Mouse (Mus musculus): Measurements from ENCODE around the gene Ppp1r7.
"Not testable (repeated sequence)": the region's sequence is repeated elsewhere in the genome, so short reads cannot be mapped to it uniquely, and the experiment has no call there.

Gene Ppp1r7

DNA sequence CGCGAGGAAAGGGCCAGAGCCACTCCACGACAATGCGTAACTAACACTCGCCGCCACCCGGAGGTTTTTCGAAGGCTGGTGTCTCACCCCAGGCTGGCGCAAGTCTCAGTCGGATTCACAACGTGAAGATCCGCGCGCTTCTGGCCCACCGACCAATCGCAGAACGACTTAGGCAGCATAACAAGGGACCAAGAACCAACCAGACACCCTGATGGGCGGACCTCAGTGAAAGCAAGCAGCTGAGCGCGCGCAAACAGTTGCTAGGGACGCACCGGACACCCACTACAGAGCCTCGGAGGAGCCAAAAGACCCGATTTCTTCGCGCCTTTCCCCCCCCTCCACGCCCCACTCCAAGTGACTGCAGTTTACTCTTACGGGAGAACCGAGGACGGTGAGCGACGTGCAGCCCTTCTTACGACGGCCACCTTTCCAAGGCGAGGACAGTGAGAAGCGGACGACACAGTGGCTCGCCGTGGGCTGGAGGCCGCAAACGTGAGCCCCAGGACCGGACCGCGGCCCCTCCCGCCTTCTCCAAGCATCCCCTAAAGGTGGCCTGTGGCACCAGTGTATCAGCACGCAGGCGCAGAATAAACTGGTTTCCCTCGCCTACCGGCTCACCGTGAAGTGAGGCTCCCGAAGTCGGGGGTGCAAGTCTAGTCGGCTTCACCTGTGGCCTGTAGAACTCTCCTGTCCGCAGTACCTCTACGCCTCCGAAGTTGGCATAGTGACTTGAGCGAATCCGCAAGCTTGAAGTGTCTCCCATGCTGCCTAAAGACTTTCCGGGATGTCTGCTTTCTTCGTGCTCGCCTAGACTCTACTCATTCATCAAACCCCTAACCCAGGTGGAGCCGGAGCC lies at the start of gene Ppp1r7, which contains the start of gene Pask:
TSS of gene Ppp1r7 (plus strand) at position 207 of the 856 bp plus-strand sequence.
TSS of gene Pask (minus strand) at position 835 of the 856 bp plus-strand sequence.
- DNase-seq = peak; percentile 91

GRCm38 (mm10) chr1:93294491-93294890 lies 48.2 kb upstream of the Ppp1r7 start:
- not testable (repeated sequence) for DNase-seq

DNA sequence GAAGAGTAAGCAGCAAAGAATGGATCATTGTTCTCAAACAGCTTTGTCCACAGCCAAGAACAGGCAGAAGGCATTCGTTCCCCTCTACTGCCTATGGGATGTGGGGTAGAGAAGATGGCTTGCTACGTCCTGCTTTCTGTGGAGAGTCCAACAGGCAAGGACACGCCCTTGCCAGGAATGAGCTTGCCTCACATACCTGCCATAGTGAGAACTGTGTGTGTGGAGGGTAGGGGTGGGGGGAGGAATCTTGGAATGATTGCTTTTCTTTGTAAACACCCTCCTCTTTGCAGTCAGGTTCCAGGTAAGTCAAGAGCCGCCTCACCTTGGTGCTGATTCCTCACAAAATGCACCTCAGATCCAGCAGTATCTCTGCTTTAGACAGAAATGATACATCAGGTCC lies 42.9 kb upstream of the Ppp1r7 start:
- DNase-seq = no peak

- no peak for DNase-seq
Observed at GRCm38 (mm10) chr1:93300578-93300977, 42.1 kb upstream of the Ppp1r7 start.

DNA sequence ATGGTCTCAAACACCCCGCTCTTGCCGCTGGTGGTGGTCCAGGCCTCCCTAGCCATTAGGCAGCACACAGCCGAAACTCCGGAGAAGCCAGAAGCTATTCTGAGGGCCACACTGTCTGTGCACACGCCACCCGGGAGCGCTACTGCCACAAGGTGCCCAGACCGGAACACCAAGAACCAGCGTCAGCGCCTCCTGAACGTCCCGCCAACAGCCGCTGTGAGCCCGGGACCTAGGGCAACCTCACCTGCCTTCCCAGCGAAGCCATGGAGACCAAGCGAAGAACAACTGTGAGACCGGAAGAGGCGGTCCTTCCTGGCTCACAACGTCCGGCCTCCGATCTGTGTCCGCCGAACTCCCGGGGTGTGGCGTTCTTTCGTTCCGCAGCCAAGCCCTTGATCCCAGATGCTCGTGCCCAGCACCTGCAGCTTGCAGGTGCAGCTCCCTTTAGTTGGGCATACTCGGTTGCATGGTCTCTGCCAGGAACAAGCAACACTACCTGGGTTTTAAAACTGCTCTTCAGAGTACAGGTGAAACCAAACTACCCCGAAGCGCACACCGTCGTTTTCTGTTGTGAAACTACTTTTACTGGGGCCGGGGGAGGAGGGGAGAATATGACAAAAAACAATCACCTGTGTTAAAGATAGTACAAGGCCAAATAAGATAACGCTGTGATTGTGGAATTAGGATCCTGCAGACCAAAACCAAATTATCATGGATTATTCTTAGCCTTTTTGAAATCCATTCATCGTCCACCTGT lies 36.9 kb upstream of the Ppp1r7 start, which contains the start of gene Mterf4:
TSS of gene Mterf4 (minus strand) at position 335 of the 757 bp plus-strand sequence.
- DNase-seq = peak; percentile 80

DNA sequence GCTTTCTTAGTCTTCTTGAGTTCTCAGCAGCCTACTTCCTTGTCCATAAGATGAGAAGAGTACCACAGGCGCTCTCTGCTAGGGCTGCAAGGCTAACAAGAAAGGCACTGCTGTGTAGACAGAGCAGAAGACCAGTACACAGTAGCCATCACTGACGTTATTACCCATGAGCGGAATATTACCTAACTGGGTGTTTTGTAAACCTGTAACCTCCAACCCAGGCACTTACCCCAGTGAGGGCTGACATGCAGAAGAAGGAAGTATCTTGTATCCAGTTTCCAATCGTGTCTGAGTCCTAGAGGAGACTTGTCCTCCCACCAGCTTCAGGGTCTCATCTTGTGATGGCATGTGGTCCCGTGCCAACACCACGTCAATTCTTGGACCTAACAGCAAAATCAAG lies 18.7 kb upstream of the Ppp1r7 start:
- no peak for DNase-seq

- no peak for DNase-seq
Observed at GRCm38 (mm10) chr1:93326446-93326845, 16.2 kb upstream of the Ppp1r7 start.

DNA sequence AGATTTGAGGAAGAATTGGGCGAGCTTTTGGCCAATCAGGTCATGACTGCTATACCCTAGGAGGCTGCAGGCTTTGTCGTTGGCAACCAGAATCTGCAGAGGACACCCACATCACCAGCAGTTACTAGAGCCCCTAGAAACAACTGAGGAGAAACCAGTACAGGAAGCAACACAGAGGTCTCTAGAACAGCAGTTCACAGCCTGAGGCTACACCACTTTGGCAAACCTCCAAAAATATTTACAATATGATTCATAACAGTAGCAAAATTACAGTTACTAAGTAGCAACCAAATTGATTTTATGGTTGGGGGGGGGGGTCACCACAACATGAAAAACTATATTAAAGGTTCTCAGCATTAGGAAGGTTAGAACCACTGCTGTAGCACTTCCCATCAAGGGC lies 8.0 kb upstream of the Ppp1r7 start:
- no peak for DNase-seq

- DNase-seq = peak; percentile 92
Observed at GRCm38 (mm10) chr1:93343504-93344047, 922 bp downstream of the Ppp1r7 start.

DNA sequence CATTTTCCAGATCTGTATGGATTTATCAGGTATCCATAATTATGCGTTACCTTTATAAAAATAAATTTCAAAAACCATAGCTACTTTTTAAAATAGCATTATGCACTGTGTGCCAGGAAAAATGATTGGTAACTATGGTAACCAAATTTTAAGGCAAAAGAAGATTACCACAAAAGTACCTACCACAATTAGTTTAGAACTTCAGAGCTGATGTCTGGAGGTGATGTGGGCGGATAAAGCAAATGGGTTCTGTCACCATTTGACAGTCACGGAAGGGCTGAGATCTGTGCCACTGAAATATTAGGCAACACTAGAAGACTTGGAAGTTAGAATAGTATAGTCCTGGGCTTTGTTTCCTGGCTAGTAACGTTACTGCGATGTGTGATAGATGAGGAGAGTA lies 4.5 kb downstream of the Ppp1r7 start:
- DNase-seq = no peak

GRCm38 (mm10) chr1:93349701-93350100 lies 7.0 kb downstream of the Ppp1r7 start:
- no peak for DNase-seq

- DNase-seq = no peak
Observed at GRCm38 (mm10) chr1:93352724-93353123, 10.1 kb downstream of the Ppp1r7 start.

DNA sequence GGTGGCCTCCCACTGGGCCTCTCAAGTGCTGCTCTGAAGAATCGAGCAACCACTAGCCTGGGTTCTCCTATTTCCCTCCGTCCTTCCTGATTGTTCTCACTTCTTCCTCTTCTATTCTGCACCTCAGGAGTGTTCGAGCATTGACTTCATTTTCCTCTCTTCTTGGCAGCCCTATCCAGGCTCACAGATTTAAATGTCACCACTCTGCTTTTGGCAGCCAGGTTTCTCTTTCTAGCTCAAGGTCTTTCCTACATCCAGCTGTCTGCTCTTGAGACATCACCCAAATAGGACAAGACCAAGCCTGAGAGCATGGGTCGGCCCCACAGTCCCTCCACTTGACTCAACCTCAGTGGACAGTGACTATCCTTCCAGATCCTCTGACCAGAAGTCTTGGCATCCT lies 20.0 kb downstream of the Ppp1r7 start:
- no peak for DNase-seq

DNA sequence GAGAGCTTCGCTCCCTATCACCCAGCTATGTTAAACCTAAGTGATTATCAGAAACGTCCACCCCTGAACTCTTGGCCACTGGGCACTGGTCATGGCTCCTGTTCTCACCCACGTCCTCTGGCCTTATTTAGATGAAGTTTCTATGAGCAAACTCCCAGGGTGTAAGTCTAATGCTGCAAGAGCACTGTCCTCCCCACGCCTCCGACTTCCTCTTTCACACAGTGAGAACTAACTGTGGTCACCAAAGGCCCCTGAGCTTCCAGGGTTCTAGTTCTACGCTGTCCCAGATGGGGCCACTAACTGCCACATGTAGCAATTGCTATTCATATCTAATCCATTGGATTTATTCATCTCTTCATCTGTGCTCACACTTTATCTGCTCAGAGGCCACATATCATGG lies 23.0 kb downstream of the Ppp1r7 start:
- no peak for DNase-seq

DNA sequence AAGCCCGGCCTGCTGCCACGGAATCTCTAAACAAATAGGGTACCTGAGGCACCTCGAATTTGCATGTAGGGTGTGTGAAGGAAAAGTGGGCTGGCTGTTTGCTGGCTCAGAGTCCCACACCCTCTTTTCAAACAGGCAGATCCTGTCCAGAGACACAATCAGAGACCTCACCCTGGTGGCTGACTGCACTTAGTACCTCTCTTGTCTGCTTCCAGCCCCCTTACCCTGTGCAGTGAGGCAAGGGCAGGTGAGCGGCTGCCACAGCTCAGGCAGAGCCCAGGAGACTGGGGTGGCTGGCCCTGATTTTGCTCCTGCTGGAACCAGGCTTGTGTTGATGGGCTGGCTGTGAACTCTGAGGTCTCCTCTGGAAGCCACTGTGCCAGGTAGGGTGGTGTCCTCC lies 31.0 kb downstream of the Ppp1r7 start, which contains the start of gene Ano7:
TSS of gene Ano7 (plus strand) at position 266 of the 400 bp plus-strand sequence.
- DNase-seq = no peak

DNA sequence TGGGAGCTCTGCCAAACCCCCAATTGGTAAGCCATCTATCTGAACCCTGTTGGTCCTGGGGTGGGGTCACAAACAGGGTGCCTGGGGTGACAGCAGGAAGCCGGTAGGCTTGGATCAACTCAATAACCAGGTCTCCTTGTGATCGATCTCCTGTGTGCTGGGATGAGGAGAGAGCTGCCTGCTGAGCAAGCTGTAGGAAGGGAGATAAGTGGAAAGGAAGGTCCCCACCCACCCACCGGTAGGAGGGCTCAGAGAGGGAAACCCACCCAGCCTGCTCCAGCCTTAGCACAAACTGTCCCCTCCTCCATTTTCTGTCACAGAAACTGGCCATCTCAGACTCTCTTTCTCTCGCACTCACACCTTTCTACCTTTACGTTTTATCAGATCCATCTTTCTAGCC lies 34.7 kb downstream of the Ppp1r7 start:
- DNase-seq = no peak

DNA sequence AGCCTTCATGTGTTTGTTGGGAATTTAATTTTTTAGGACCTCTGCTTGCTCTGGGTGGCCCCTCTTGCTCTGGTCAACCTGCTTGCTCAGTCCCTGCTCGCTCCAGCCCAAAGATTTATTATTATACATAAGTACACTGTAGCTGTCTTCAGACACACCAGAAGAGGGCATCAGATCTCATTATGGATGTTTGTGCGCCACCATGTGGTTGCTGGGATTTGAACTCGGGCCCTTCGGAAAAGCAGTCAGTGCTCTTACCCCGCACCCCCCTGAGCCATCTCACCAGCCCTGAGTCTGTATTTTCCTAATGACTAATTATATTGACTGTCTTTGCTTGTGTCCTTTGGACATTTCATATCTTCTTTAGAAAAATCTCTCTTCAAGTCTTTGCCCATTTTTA lies 36.5 kb downstream of the Ppp1r7 start:
- DNase-seq = no peak

- DNase-seq = no peak
Observed at GRCm38 (mm10) chr1:93387198-93387597, 44.5 kb downstream of the Ppp1r7 start.

DNA sequence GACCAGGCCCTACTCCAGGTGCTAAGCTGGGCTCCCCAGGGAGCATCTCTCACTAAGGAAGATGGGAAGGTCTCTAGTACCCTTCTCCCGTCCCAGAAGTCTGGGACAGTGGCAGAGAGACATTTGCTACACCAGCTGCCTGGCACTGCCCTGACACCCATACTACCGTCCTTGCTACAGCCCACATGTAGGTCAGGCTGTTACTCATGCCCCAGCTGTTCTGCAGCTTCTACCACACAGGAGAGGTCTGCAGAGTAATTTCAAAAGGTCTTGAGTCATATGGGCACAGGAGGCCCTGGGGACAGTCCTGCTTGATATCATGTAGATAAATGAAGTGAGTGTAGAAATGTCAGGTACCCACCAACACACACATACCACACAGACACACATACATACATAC lies 46.3 kb downstream of the Ppp1r7 start:
- DNase-seq = no peak

DNA sequence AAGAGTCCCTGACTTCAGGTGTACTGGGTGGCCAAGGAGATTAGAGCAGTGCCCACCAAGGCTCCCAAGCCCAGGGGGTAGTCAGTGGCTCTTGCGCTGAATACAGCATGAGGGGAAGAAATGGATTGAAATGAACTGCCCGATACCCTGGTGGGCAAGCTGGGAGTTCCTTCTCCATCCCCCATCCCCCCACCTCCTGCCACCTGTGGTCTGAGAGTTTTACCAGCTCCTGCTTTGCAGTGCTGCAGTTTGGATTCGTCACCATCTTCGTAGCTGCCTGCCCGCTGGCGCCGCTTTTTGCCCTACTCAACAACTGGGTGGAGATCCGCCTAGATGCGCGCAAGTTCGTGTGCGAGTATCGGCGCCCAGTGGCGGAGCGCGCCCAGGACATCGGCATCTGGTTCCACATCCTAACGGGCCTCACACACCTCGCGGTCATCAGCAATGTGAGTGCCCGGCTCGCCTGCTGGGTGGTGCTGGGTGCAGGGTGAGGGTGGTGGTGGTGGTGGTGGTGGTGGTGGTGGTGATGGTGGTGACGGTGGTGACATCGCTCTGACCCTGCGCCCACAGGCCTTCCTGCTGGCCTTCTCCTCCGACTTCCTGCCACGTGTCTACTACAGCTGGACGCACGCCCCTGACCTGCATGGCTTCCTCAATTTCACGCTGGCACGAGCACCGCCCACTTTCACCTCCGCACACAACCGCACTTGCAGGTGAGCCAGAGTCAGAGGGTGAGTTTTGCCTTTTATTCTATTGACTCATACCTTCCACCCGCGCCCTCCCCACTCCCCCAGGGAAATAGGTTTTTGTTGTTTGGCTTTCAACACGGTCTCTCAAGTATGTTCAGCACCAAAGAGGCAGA lies 58.8 kb downstream of the Ppp1r7 start:
- no peak for DNase-seq

- DNase-seq = no peak
Observed at GRCm38 (mm10) chr1:93403403-93403802, 60.7 kb downstream of the Ppp1r7 start.

Measured in right cerebral cortex, postnatal 25 days (tissue).